Mouse (Mus musculus) bone marrow, adult 2 months (tissue): ENCODE measurements at regions not wholly inside any gene's neighbourhood (a gene's known extent, or its start where the extent isn't known, plus 50 kb on each side); places are given as distances from the start of the nearest gene placed in this dataset.

Experiments
- CTCF ChIP-seq: fragments of 200-500 bp; IDR thresholded peaks from 2 replicates; pipeline ENCODE4 v1.5.1; 2011; ENCODE audit warnings: low read length, control low read depth; ENCODE audit not compliant: control insufficient read depth, insufficient read depth
- POLR2A ChIP-seq: fragments of 200-500 bp; IDR thresholded peaks from 2 replicates; pipeline ENCODE4 v1.6.1; 2011; ENCODE audit warnings: low read depth, mild to moderate bottlenecking, control low read depth, low read length, borderline replicate concordance; ENCODE audit not compliant: control insufficient read depth

- TF ChIP-seq CTCF (no peak), POLR2A (no peak)
Measured at GRCm38 (mm10) chr19:14970161-14970560, 372.3 kb upstream of the Tle4 start.
